Comparison of ENCODE assay signal across 20 mouse cellular contexts in genomic region chr1:119115106-119115674, GRCm38 (mm10).
"Had no signal": no experiment of that assay in that cellular context is flagged by ENCODE, and none has a peak within 500 bp of the region (broad histone marks: within the 10 kb centered on the region; RNA-seq: fewer than 3 reads in every experiment).

No protein-coding gene starts in this region.

- H3K4me1 ChIP-seq: heart, embryonic 12.5 days; hindbrain, embryonic 13.5 days; limb, embryonic 10.5 days; limb, embryonic 12.5 days; liver, embryonic 13.5 days; liver, embryonic 15.5 days had no signal

- H3K4me3 ChIP-seq: gastrocnemius, adult 2 months; heart, embryonic 10.5 days; heart, embryonic 12.5 days; hindbrain, embryonic 13.5 days; intestine, embryonic 15.5 days; layer of hippocampus, adult 2 months; left cerebral cortex, adult 2 months; limb, embryonic 10.5 days; limb, embryonic 12.5 days; liver, embryonic 13.5 days; liver, embryonic 15.5 days had no signal

- H3K9ac ChIP-seq: heart, embryonic 12.5 days; hindbrain, embryonic 13.5 days; intestine, embryonic 15.5 days; limb, embryonic 12.5 days; liver, embryonic 13.5 days; liver, embryonic 15.5 days had no signal

- H3K9me3 ChIP-seq: heart, embryonic 10.5 days; heart, embryonic 12.5 days; hindbrain, embryonic 13.5 days; intestine, embryonic 15.5 days; limb, embryonic 10.5 days; limb, embryonic 12.5 days; liver, embryonic 13.5 days; liver, embryonic 15.5 days had no signal

- H3K4me2 ChIP-seq: heart, embryonic 12.5 days; hindbrain, embryonic 13.5 days; intestine, embryonic 15.5 days; limb, embryonic 12.5 days; liver, embryonic 11.5 days; liver, embryonic 13.5 days; liver, embryonic 15.5 days had no signal

- H3K27ac ChIP-seq: gastrocnemius, adult 2 months; heart, embryonic 10.5 days; hindbrain, embryonic 13.5 days; intestine, embryonic 15.5 days; layer of hippocampus, adult 2 months; left cerebral cortex, adult 2 months; limb, embryonic 10.5 days; limb, embryonic 12.5 days; liver, embryonic 13.5 days; liver, embryonic 15.5 days had no signal

- ATAC-seq: inflammation-experienced regulatory T-cells, adult 6 months; intestine, embryonic 15.5 days; intestine, postnatal 0 days had no signal

- H3K36me3 ChIP-seq: heart, embryonic 10.5 days; heart, embryonic 12.5 days; hindbrain, embryonic 13.5 days; intestine, embryonic 15.5 days; limb, embryonic 10.5 days; limb, embryonic 12.5 days; liver, embryonic 13.5 days; liver, embryonic 15.5 days had no signal

- H3K27me3 ChIP-seq: heart, embryonic 12.5 days; intestine, embryonic 15.5 days; limb, embryonic 12.5 days; liver, embryonic 13.5 days; liver, embryonic 15.5 days had no signal

- DNase-seq: gastrocnemius, adult 2 months; gastrocnemius, postnatal 10 days; gastrocnemius, postnatal 25 days; heart, adult 18-20 months; heart, postnatal 4 days; kidney, postnatal 10 days; liver; liver, embryonic 13.5 days had no signal
